8 mouse cellular contexts compared by ENCODE assay signal in genomic region chr11:120629341-120629730, GRCm38 (mm10). TPM values are rescaled to one million over a fixed set of nuclear protein-coding genes. Genes with fewer than 3 reads are reported as not detected.
DNase-seq lines count a peak whose midpoint lies in the region; ATAC-seq and TF ChIP-seq lines count a peak whose summit lies in the region.

No protein-coding gene starts in this region.

- peaks cover 78% of the 10 kb centered on the region for H3K79me2 ChIP-seq in myocyte (ENCODE audit: control insufficient read depth, insufficient read depth)

- H3K4me1 ChIP-seq in forebrain, embryonic 10.5 days: peaks cover 73% of the 10 kb centered on the region
- H3K4me1 ChIP-seq in forebrain, embryonic 15.5 days: peaks cover 46% of the 10 kb centered on the region
- H3K4me1 ChIP-seq in ES-Bruce4 (ENCODE audit: control insufficient read depth, insufficient read depth, low read length): no peaks in the 10 kb centered on the region
- H3K4me1 ChIP-seq in forebrain, embryonic 14.5 days (ENCODE audit: control insufficient read depth, insufficient read depth, low read length): peaks cover 18% of the 10 kb centered on the region

- 82% methylated on average over 23 of the region's 23 CpGs for WGBS in forebrain, embryonic 10.5 days
- 72% methylated on average over 23 of the region's 23 CpGs for WGBS in forebrain, embryonic 15.5 days
- 76% methylated on average over 23 of the region's 23 CpGs for WGBS in forebrain, embryonic 14.5 days

- no peak for DNase-seq in forebrain, embryonic 10.5 days (ENCODE audit: extremely low spot score, low spot score)
- no peak for DNase-seq in forebrain, embryonic 14.5 days (ENCODE audit: low spot score)
- peak; percentile 75 to 79 for DNase-seq in kidney, postnatal 36 days
- DNase-seq in Muller cell, postnatal 12 days (ENCODE audit: inconsistent ontology term): no peak

- H3K27ac ChIP-seq in forebrain, embryonic 10.5 days: peak overlapping the region; percentile 62; the same call in 1 of the 2 replicates
- no peak overlapping the region for H3K27ac ChIP-seq in forebrain, embryonic 15.5 days (replicated peaks)
- H3K27ac ChIP-seq in ES-Bruce4 (ENCODE audit: insufficient read depth, low read length): peak overlapping the region; percentile 77
- H3K27ac ChIP-seq in forebrain, embryonic 14.5 days (ENCODE audit: low read depth, low read length): no peak overlapping the region

- H3K4me3 ChIP-seq in forebrain, embryonic 10.5 days: peak overlapping the region; percentile 96; the same call in 1 of the 2 replicates
- H3K4me3 ChIP-seq in forebrain, embryonic 15.5 days: no peak overlapping the region
- H3K4me3 ChIP-seq in ES-Bruce4 (ENCODE audit: low read depth, low read length) (peak overlapping the region; percentile 55), myocyte (peak overlapping the region; percentile 68)
- H3K4me3 ChIP-seq in forebrain, embryonic 14.5 days (ENCODE audit: low read depth, low read length): no peak overlapping the region

- H3K27me3 ChIP-seq in forebrain, embryonic 10.5 days (ENCODE audit: poor library complexity, severe bottlenecking): no peaks in the 10 kb centered on the region
- no peaks in the 10 kb centered on the region for H3K27me3 ChIP-seq in forebrain, embryonic 15.5 days
- H3K27me3 ChIP-seq in ES-Bruce4 (ENCODE audit: control insufficient read depth, insufficient read depth, low read length, poor library complexity, severe bottlenecking) (no peaks in the 10 kb centered on the region), myocyte (ENCODE audit: control insufficient read depth, insufficient read depth, insufficient read length) (no peaks in the 10 kb centered on the region)
- no peaks in the 10 kb centered on the region for H3K27me3 ChIP-seq in forebrain, embryonic 14.5 days (replicated peaks; ENCODE audit: control insufficient read depth, insufficient read depth, low read length)

- H3K4me2 ChIP-seq in forebrain, embryonic 15.5 days (replicated peaks): no peak overlapping the region
- H3K4me2 ChIP-seq in forebrain, embryonic 14.5 days (ENCODE audit: low read length): no peak overlapping the region
- H3K4me2 ChIP-seq in myocyte (ENCODE audit: low read depth): peak overlapping the region; percentile 94

- ATAC-seq in forebrain, embryonic 15.5 days (replicated peaks): no peak
- no peak for ATAC-seq in forebrain, embryonic 14.5 days
- no peak for ATAC-seq in frontal cortex, adult (ENCODE audit: low TSS enrichment)

- TF ChIP-seq EP300 in ES-Bruce4 (IDR thresholded peaks at IDR 0.05; ENCODE audit: insufficient read depth, low read depth, low read length): no peak

- no peak overlapping the region for H3ac ChIP-seq in myocyte (ENCODE audit: control insufficient read depth, insufficient read length)

- TF ChIP-seq POLR2A in ES-Bruce4 (IDR thresholded peaks at IDR 0.05; ENCODE audit: insufficient read depth, low read length) (no peak), myocyte (IDR thresholded peaks at IDR 0.05; ENCODE audit: insufficient read length, low read depth) (no peak)

- peaks cover 42% of the 10 kb centered on the region for H3K36me3 ChIP-seq in forebrain, embryonic 10.5 days (replicated peaks)
- H3K36me3 ChIP-seq in forebrain, embryonic 15.5 days: peaks cover 22% of the 10 kb centered on the region
- H3K36me3 ChIP-seq in ES-Bruce4 (ENCODE audit: control insufficient read depth, insufficient read depth, low read length, poor library complexity, severe bottlenecking): peaks cover 8% of the 10 kb centered on the region; the same call in 1 of the 2 replicates
- peaks cover 28% of the 10 kb centered on the region for H3K36me3 ChIP-seq in forebrain, embryonic 14.5 days (ENCODE audit: control insufficient read depth, insufficient read depth, low read length)
- peaks cover 17% of the 10 kb centered on the region for H3K36me3 ChIP-seq in myocyte (ENCODE audit: control insufficient read depth, insufficient read depth)

- H3K9ac ChIP-seq in forebrain, embryonic 15.5 days (replicated peaks): no peak overlapping the region
- peak overlapping the region; percentile 99; the same call in 1 of the 2 replicates for H3K9ac ChIP-seq in ES-Bruce4 (ENCODE audit: low read depth, poor library complexity, severe bottlenecking)
- 0 out of 2 replicates have a peak overlapping the region, but pooled peaks have one; percentile 14 for H3K9ac ChIP-seq in forebrain, embryonic 14.5 days (ENCODE audit: low read length)

- no peak for TF ChIP-seq CTCF in ES-Bruce4 (IDR thresholded peaks at IDR 0.05; ENCODE audit: low read depth, low read length)

- no peaks in the 10 kb centered on the region for H3K9me3 ChIP-seq in forebrain, embryonic 10.5 days
- no peaks in the 10 kb centered on the region for H3K9me3 ChIP-seq in forebrain, embryonic 15.5 days
- no peaks in the 10 kb centered on the region for H3K9me3 ChIP-seq in ES-Bruce4 (replicated peaks; ENCODE audit: control insufficient read depth, insufficient read depth, low read length, poor library complexity, severe bottlenecking)
- no peaks in the 10 kb centered on the region for H3K9me3 ChIP-seq in forebrain, embryonic 14.5 days (replicated peaks; ENCODE audit: control insufficient read depth, low read length)

TF ChIP-seq in myocyte, 11 proteins besides CTCF, POLR2A, EP300 and RAD21:
- TF ChIP-seq USF1 (IDR thresholded peaks at IDR 0.05; ENCODE audit: low read depth) (no peak), TCF3 (IDR thresholded peaks at IDR 0.05; ENCODE audit: insufficient read length, low read depth) (no peak), TCF12 (IDR thresholded peaks at IDR 0.05; ENCODE audit: insufficient read depth, poor library complexity, severe bottlenecking) (no peak), CEBPB (IDR thresholded peaks at IDR 0.05; ENCODE audit: insufficient read depth, poor library complexity, severe bottlenecking) (no peak), E2F4 (IDR thresholded peaks at IDR 0.05; ENCODE audit: insufficient read depth) (no peak), POLR2AphosphoS2 (IDR thresholded peaks at IDR 0.05; ENCODE audit: insufficient read length, low read depth) (no peak), MYOG (IDR thresholded peaks at IDR 0.05; ENCODE audit: control insufficient read depth in 1 of 3, insufficient read depth in 1 of 3, insufficient read length in 2 of 3, low read depth in 2 of 3) (no peak), SRF (IDR thresholded peaks at IDR 0.05; ENCODE audit: control insufficient read depth, insufficient read length, low read depth) (no peak), MAX (IDR thresholded peaks at IDR 0.05; ENCODE audit: low read depth) (no peak), REST (IDR thresholded peaks at IDR 0.05; ENCODE audit: insufficient read depth, insufficient read length) (no peak), MYOD1 (IDR thresholded peaks at IDR 0.05; ENCODE audit: control insufficient read depth in 1 of 3, insufficient read length in 2 of 3, low read depth in 2 of 3) (no peak)

RNA-seq across cellular contexts. Expression of gene Mafg, which starts 4.1 kb away (rescaled TPM):
- 20.2 and 22.7 TPM in 2 replicates for polyA plus RNA-seq in forebrain, embryonic 10.5 days (2016; fragmentation: Nextera tagmentation; extraction: Ambion mirVana)
- 42.1 and 44.1 TPM in 2 replicates for polyA plus RNA-seq in forebrain, embryonic 15.5 days (2015; fragmentation: Nextera tagmentation; extraction: Ambion mirVana)
- polyA plus RNA-seq in ES-Bruce4 (2011; ENCODE audit: insufficient read depth, insufficient read length, low read depth, missing spikeins) (48.0 and 53.0 TPM in 2 replicates), myocyte (2012; fragmentation: generic; extraction: Trizol) (43.1 TPM)
- polyA plus RNA-seq in forebrain, embryonic 14.5 days (2014; fragmentation: Nextera tagmentation; extraction: Ambion mirVana): 20.0 and 23.6 TPM in 2 replicates

RNA-seq across cellular contexts. Expression of gene Sirt7, which starts 4.3 kb away (rescaled TPM):
- polyA plus RNA-seq in forebrain, embryonic 10.5 days (2016; fragmentation: Nextera tagmentation; extraction: Ambion mirVana): 30.1 and 32.8 TPM in 2 replicates
- 51.4 and 53.1 TPM in 2 replicates for polyA plus RNA-seq in forebrain, embryonic 15.5 days (2015; fragmentation: Nextera tagmentation; extraction: Ambion mirVana)
- polyA plus RNA-seq in ES-Bruce4 (2011; ENCODE audit: insufficient read depth, insufficient read length, low read depth, missing spikeins) (10.8 and 11.1 TPM in 2 replicates), myocyte (2012; fragmentation: generic; extraction: Trizol) (29.9 TPM)
- 30.4 and 40.8 TPM in 2 replicates for polyA plus RNA-seq in forebrain, embryonic 14.5 days (2014; fragmentation: Nextera tagmentation; extraction: Ambion mirVana)

RNA-seq across cellular contexts. Expression of gene Pcyt2, which starts 11.6 kb away (rescaled TPM):
- polyA plus RNA-seq in forebrain, embryonic 10.5 days (2016; fragmentation: Nextera tagmentation; extraction: Ambion mirVana): 145 and 148 TPM in 2 replicates
- 167 and 174 TPM in 2 replicates for polyA plus RNA-seq in forebrain, embryonic 15.5 days (2015; fragmentation: Nextera tagmentation; extraction: Ambion mirVana)
- 37.0 and 39.6 TPM in 2 replicates for polyA plus RNA-seq in ES-Bruce4 (2011; ENCODE audit: insufficient read depth, insufficient read length, low read depth, missing spikeins)
- polyA plus RNA-seq in forebrain, embryonic 14.5 days (2014; fragmentation: Nextera tagmentation; extraction: Ambion mirVana): 113 and 134 TPM in 2 replicates
- polyA plus RNA-seq in myocyte (2012; fragmentation: generic; extraction: Trizol): 117 TPM

RNA-seq across cellular contexts. Expression of gene Pycr1, which starts 14.2 kb away (rescaled TPM):
- polyA plus RNA-seq in forebrain, embryonic 10.5 days (2016; fragmentation: Nextera tagmentation; extraction: Ambion mirVana): 37.5 and 40.5 TPM in 2 replicates
- 30.9 and 35.3 TPM in 2 replicates for polyA plus RNA-seq in forebrain, embryonic 15.5 days (2015; fragmentation: Nextera tagmentation; extraction: Ambion mirVana)
- polyA plus RNA-seq in ES-Bruce4 (2011; ENCODE audit: insufficient read depth, insufficient read length, low read depth, missing spikeins): 41.7 and 55.3 TPM in 2 replicates
- 33.6 and 33.9 TPM in 2 replicates for polyA plus RNA-seq in forebrain, embryonic 14.5 days (2014; fragmentation: Nextera tagmentation; extraction: Ambion mirVana)
- polyA plus RNA-seq in myocyte (2012; fragmentation: generic; extraction: Trizol): 56.9 TPM

RNA-seq across cellular contexts. Expression of gene Myadml2, which starts 18.6 kb away (rescaled TPM):
- polyA plus RNA-seq in forebrain, embryonic 10.5 days (2016; fragmentation: Nextera tagmentation; extraction: Ambion mirVana): not detected in 2 replicates
- 0.47 TPM in 1 of 2 replicates, not detected in the other for polyA plus RNA-seq in forebrain, embryonic 15.5 days (2015; fragmentation: Nextera tagmentation; extraction: Ambion mirVana)
- polyA plus RNA-seq in ES-Bruce4 (2011; ENCODE audit: insufficient read depth, insufficient read length, low read depth, missing spikeins): not detected in 2 replicates
- 0.38 and 0.48 TPM in 2 replicates for polyA plus RNA-seq in forebrain, embryonic 14.5 days (2014; fragmentation: Nextera tagmentation; extraction: Ambion mirVana)
- 4.6 TPM for polyA plus RNA-seq in myocyte (2012; fragmentation: generic; extraction: Trizol)

Comparison
In these comparisons a context has a peak if more than half of its experiments do, and no peak if none do; other contexts are left out.
1. H3K27ac ChIP-seq: peak in forebrain, embryonic 10.5 days (single experiment) and ES-Bruce4 (single experiment); none in forebrain, embryonic 15.5 days (single experiment) and forebrain, embryonic 14.5 days (single experiment).
2. H3K4me3 ChIP-seq: peak in forebrain, embryonic 10.5 days (single experiment), ES-Bruce4 (single experiment) and myocyte (single experiment); none in forebrain, embryonic 15.5 days (single experiment) and forebrain, embryonic 14.5 days (single experiment).
3. DNase-seq: peak in kidney, postnatal 36 days (2 of 2); none in forebrain, embryonic 10.5 days (single experiment), forebrain, embryonic 14.5 days (single experiment) and Muller cell, postnatal 12 days (single experiment).